Mouse (Mus musculus): Measurements from ENCODE around the gene Ccdc87.

Gene Ccdc87

GRCm38 (mm10) chr19:4839149-4839548, at the start of gene Ccdc87, which contains the start of gene Ccs:
Gene Ccdc87 (plus strand): TSS chr19:4839366.
Gene Ccs (minus strand): TSS chr19:4839332.
- peak; percentile 98 for DNase-seq (ENCODE audit: low read depth)

- DNase-seq (ENCODE audit: low read depth): no peak
Observed at GRCm38 (mm10) chr19:4793281-4793830, 45.8 kb upstream of the Ccdc87 start.

- DNase-seq (ENCODE audit: low read depth): peak; percentile 98
Observed at GRCm38 (mm10) chr19:4793831-4794422, 45.2 kb upstream of the Ccdc87 start, which contains the start of gene Rbm4. Gene Rbm4 (minus strand): TSS chr19:4793901.

- DNase-seq (ENCODE audit: low read depth): no peak
Observed at GRCm38 (mm10) chr19:4795929-4796328, 43.2 kb upstream of the Ccdc87 start.

- DNase-seq (ENCODE audit: low read depth): no peak
Observed at GRCm38 (mm10) chr19:4797846-4798245, 41.3 kb upstream of the Ccdc87 start.

GRCm38 (mm10) chr19:4799083-4799482, 40.1 kb upstream of the Ccdc87 start:
- DNase-seq (ENCODE audit: low read depth): no peak

- DNase-seq (ENCODE audit: low read depth): no peak
Observed at GRCm38 (mm10) chr19:4802691-4803091, 36.5 kb upstream of the Ccdc87 start.

GRCm38 (mm10) chr19:4803283-4803682, 35.9 kb upstream of the Ccdc87 start:
- no peak for DNase-seq (ENCODE audit: low read depth)

- no peak for DNase-seq (ENCODE audit: low read depth)
Observed at GRCm38 (mm10) chr19:4810309-4810708, 28.9 kb upstream of the Ccdc87 start.

GRCm38 (mm10) chr19:4810746-4811062, 28.5 kb upstream of the Ccdc87 start:
- no peak for DNase-seq (ENCODE audit: low read depth)

GRCm38 (mm10) chr19:4811063-4811908, 27.9 kb upstream of the Ccdc87 start, which contains the start of the genes Gm21992 and Rbm14:
Gene Gm21992 (minus strand): TSS chr19:4811612.
Gene Rbm14 (minus strand): TSS chr19:4811634.
- DNase-seq (ENCODE audit: low read depth): peak; percentile 97

GRCm38 (mm10) chr19:4811909-4812242, 27.3 kb upstream of the Ccdc87 start:
- no peak for DNase-seq (ENCODE audit: low read depth)

GRCm38 (mm10) chr19:4812334-4812949, 26.7 kb upstream of the Ccdc87 start:
- DNase-seq (ENCODE audit: low read depth): peak; percentile 33

- peak; percentile 59 for DNase-seq (ENCODE audit: low read depth)
Observed at GRCm38 (mm10) chr19:4813015-4813414, 26.2 kb upstream of the Ccdc87 start.

GRCm38 (mm10) chr19:4817182-4817835, 21.9 kb upstream of the Ccdc87 start:
- DNase-seq (ENCODE audit: low read depth): no peak

- no peak for DNase-seq (ENCODE audit: low read depth)
Observed at GRCm38 (mm10) chr19:4820678-4821303, 18.4 kb upstream of the Ccdc87 start.

- no peak for DNase-seq (ENCODE audit: low read depth)
Observed at GRCm38 (mm10) chr19:4828444-4829114, 10.6 kb upstream of the Ccdc87 start.

- no peak for DNase-seq (ENCODE audit: low read depth)
Observed at GRCm38 (mm10) chr19:4829156-4829555, 10.0 kb upstream of the Ccdc87 start.

GRCm38 (mm10) chr19:4833977-4834376, 5.2 kb upstream of the Ccdc87 start:
- DNase-seq (ENCODE audit: low read depth): no peak

- DNase-seq (ENCODE audit: low read depth): no peak
Observed at GRCm38 (mm10) chr19:4836096-4836495, 3.1 kb upstream of the Ccdc87 start.

- no peak for DNase-seq (ENCODE audit: low read depth)
Observed at GRCm38 (mm10) chr19:4837049-4837448, 2.1 kb upstream of the Ccdc87 start.

All from naive thymus-derived CD4-positive, alpha-beta T cell, adult 2 months (primary cell).